8 mouse cellular contexts compared by ENCODE assay signal in genomic region chr5:134985633-134986297, GRCm38 (mm10). TPM values are rescaled to one million over a fixed set of nuclear protein-coding genes. Genes with fewer than 3 reads are reported as not detected.
DNase-seq lines count a peak whose midpoint lies in the region; ATAC-seq and TF ChIP-seq lines count a peak whose summit lies in the region.

TSS of gene Cldn3 (plus strand) at chr5:134986214.

- peak within 1 kb of the TSS; percentile 67 for H3K4me3 ChIP-seq in ES-Bruce4 (ENCODE audit: low read depth, low read length)
- H3K4me3 ChIP-seq in heart, embryonic 13.5 days = peak within 1 kb of the TSS; percentile 46
- H3K4me3 ChIP-seq in kidney, postnatal 0 days (replicated peaks; ENCODE audit: low read depth, low read length) = peak within 1 kb of the TSS; percentile 35
- peak within 1 kb of the TSS; percentile 28 for H3K4me3 ChIP-seq in stomach, postnatal 0 days (ENCODE audit: low read depth, low read length)

- peak within 1 kb of the TSS; percentile 68 for H3K4me2 ChIP-seq in heart, embryonic 13.5 days
- H3K4me2 ChIP-seq in kidney, postnatal 0 days (ENCODE audit: low read length) = peak within 1 kb of the TSS; percentile 57
- H3K4me2 ChIP-seq in stomach, postnatal 0 days (replicated peaks; ENCODE audit: low read depth) = peak within 1 kb of the TSS; percentile 49

- TF ChIP-seq EP300 in ES-Bruce4 (IDR thresholded peaks at IDR 0.05; ENCODE audit: insufficient read depth, low read depth, low read length) = peak; percentile 63; the same call in 1 of the 2 replicates
- TF ChIP-seq EP300 in stomach, postnatal 0 days (optimal IDR thresholded peaks at IDR 0.05) = no peak

- TF ChIP-seq CTCF in ES-Bruce4 (IDR thresholded peaks at IDR 0.05; ENCODE audit: low read depth, low read length) = no peak
- TF ChIP-seq CTCF in brain, embryonic 14.5 days (IDR thresholded peaks at IDR 0.05; ENCODE audit: borderline replicate concordance, extremely low read depth, insufficient read depth, insufficient read length) = no peak
- TF ChIP-seq CTCF in kidney, postnatal 0 days (IDR thresholded peaks at IDR 0.05; ENCODE audit: low read depth) = no peak
- TF ChIP-seq CTCF in stomach, postnatal 0 days (IDR thresholded peaks at IDR 0.05; ENCODE audit: low read depth) = no peak

- no peaks in the 10 kb centered on the region for H3K27me3 ChIP-seq in ES-Bruce4 (ENCODE audit: control insufficient read depth, insufficient read depth, low read length, poor library complexity, severe bottlenecking)
- H3K27me3 ChIP-seq in heart, embryonic 13.5 days (replicated peaks) = peaks cover 75% of the 10 kb centered on the region
- peaks cover 29% of the 10 kb centered on the region for H3K27me3 ChIP-seq in kidney, postnatal 0 days (ENCODE audit: insufficient read depth, low read length)
- H3K27me3 ChIP-seq in stomach, postnatal 0 days (ENCODE audit: control insufficient read depth, insufficient read depth, low read length) = peaks cover 21% of the 10 kb centered on the region

- peak within 1 kb of the TSS; percentile 31; the same call in 1 of the 2 replicates for H3K27ac ChIP-seq in ES-Bruce4 (ENCODE audit: insufficient read depth, low read length)
- no peak within 1 kb of the TSS for H3K27ac ChIP-seq in heart, embryonic 13.5 days (replicated peaks)
- H3K27ac ChIP-seq in kidney, postnatal 0 days = peak within 1 kb of the TSS; percentile 89
- 0 out of 2 replicates have a peak within 1 kb of the TSS, but pooled peaks have one; percentile 24 for H3K27ac ChIP-seq in stomach, postnatal 0 days (replicated peaks)

- intact Hi-C loops in left cerebral cortex, postnatal 36 days (cut with DNase I) = no loop called here

- DNase-seq in brain, embryonic 14.5 days (ENCODE audit: low read depth) = peak; percentile 52
- DNase-seq in kidney, postnatal 0 days (ENCODE audit: low spot score) = peak; percentile 76
- DNase-seq in lung, postnatal 36 days = peak; percentile 92
- DNase-seq in stomach, postnatal 0 days (ENCODE audit: low spot score) = peak; percentile 75
- no peak for DNase-seq in left cerebral cortex, adult 8-10 months (ENCODE audit: low spot score in 2 of 2)
- no peak for DNase-seq in left cerebral cortex, postnatal 36 days (ENCODE audit: low spot score in 2 of 2)

- no peak for ATAC-seq in heart, embryonic 13.5 days (ENCODE audit: extremely low read depth, insufficient number of reproducible peaks, low FRiP score, low TSS enrichment)
- peak; percentile 91 for ATAC-seq in kidney, postnatal 0 days (replicated peaks; ENCODE audit: low FRiP score, low read depth)
- ATAC-seq in stomach, postnatal 0 days (ENCODE audit: low FRiP score, low TSS enrichment) = peak; percentile 76

- H3K9ac ChIP-seq in ES-Bruce4 (ENCODE audit: low read depth, poor library complexity, severe bottlenecking) = peak within 1 kb of the TSS; percentile 28
- H3K9ac ChIP-seq in heart, embryonic 13.5 days = peak within 1 kb of the TSS; percentile 62; the same call in 1 of the 2 replicates
- H3K9ac ChIP-seq in kidney, postnatal 0 days (ENCODE audit: low read depth, low read length) = peak within 1 kb of the TSS; percentile 63
- peak within 1 kb of the TSS; percentile 35; the same call in 1 of the 2 replicates for H3K9ac ChIP-seq in stomach, postnatal 0 days (ENCODE audit: low read length)

- no peaks in the 10 kb centered on the region for H3K36me3 ChIP-seq in ES-Bruce4 (ENCODE audit: control insufficient read depth, insufficient read depth, low read length, poor library complexity, severe bottlenecking)
- H3K36me3 ChIP-seq in heart, embryonic 13.5 days = no peaks in the 10 kb centered on the region
- H3K36me3 ChIP-seq in kidney, postnatal 0 days (ENCODE audit: insufficient read depth, low read length) = no peaks in the 10 kb centered on the region
- no peaks in the 10 kb centered on the region for H3K36me3 ChIP-seq in stomach, postnatal 0 days (ENCODE audit: control insufficient read depth, insufficient read depth, low read length)

- 4% methylated on average over 25 of the region's 25 CpGs for WGBS in heart, embryonic 13.5 days
- WGBS in kidney, postnatal 0 days = under 1% methylated on average over 25 of the region's 25 CpGs
- WGBS in stomach, postnatal 0 days = 1% methylated on average over 25 of the region's 25 CpGs

- peaks cover 11% of the 10 kb centered on the region for H3K4me1 ChIP-seq in ES-Bruce4 (ENCODE audit: control insufficient read depth, insufficient read depth, low read length)
- H3K4me1 ChIP-seq in heart, embryonic 13.5 days = peaks cover 29% of the 10 kb centered on the region
- H3K4me1 ChIP-seq in kidney, postnatal 0 days (replicated peaks; ENCODE audit: insufficient read depth, low read length) = peaks cover 12% of the 10 kb centered on the region; the same call in 1 of the 2 replicates
- no peaks in the 10 kb centered on the region for H3K4me1 ChIP-seq in stomach, postnatal 0 days (replicated peaks; ENCODE audit: control insufficient read depth, insufficient read depth)

- peak; percentile 67 for TF ChIP-seq POLR2A in ES-Bruce4 (IDR thresholded peaks at IDR 0.05; ENCODE audit: insufficient read depth, low read length)
- TF ChIP-seq POLR2A in brain, embryonic 14.5 days (IDR thresholded peaks at IDR 0.05; ENCODE audit: borderline replicate concordance, extremely low read depth, insufficient read depth, insufficient read length, poor library complexity, severe bottlenecking) = no peak

- H3K9me3 ChIP-seq in ES-Bruce4 (replicated peaks; ENCODE audit: control insufficient read depth, insufficient read depth, low read length, poor library complexity, severe bottlenecking) = no peaks in the 10 kb centered on the region
- H3K9me3 ChIP-seq in heart, embryonic 13.5 days = no peaks in the 10 kb centered on the region
- H3K9me3 ChIP-seq in kidney, postnatal 0 days (replicated peaks; ENCODE audit: low read length) = no peaks in the 10 kb centered on the region
- no peaks in the 10 kb centered on the region for H3K9me3 ChIP-seq in stomach, postnatal 0 days (ENCODE audit: control insufficient read depth, low read length)

RNA-seq across cellular contexts. Expression of gene Cldn3, which starts in this region (rescaled TPM):
- polyA plus RNA-seq in ES-Bruce4 (2011; ENCODE audit: insufficient read depth, insufficient read length, low read depth, missing spikeins) = 22.4 and 26.3 TPM in 2 replicates
- 2.8 and 4.7 TPM in 2 replicates for polyA plus RNA-seq in brain, embryonic 14.5 days (2012; rRNA removed)
- polyA plus RNA-seq in heart, embryonic 13.5 days (2015; fragmentation: Nextera tagmentation; extraction: Ambion mirVana) = 6.3 and 7.0 TPM in 2 replicates
- polyA plus RNA-seq in kidney, postnatal 0 days (2015; fragmentation: Nextera tagmentation; extraction: Ambion mirVana) = 72.4 and 72.9 TPM in 2 replicates
- polyA plus RNA-seq in stomach, postnatal 0 days (2015; fragmentation: Nextera tagmentation; extraction: Ambion mirVana) = 15.4 and 16.2 TPM in 2 replicates
- total RNA-seq in left cerebral cortex, adult 8-10 months (2022) = under 1 TPM in 2 of 4 experiments, not detected in 2; 0.50 to 0.93 TPM
- total RNA-seq in left cerebral cortex, postnatal 36 days (2021) = under 1 TPM; 0.49 to 0.52 TPM

Comparison
In these comparisons a context has a peak if more than half of its experiments do, and no peak if none do; other contexts are left out.
1. DNase-seq: peak in brain, embryonic 14.5 days (single experiment), kidney, postnatal 0 days (single experiment), lung, postnatal 36 days (single experiment) and stomach, postnatal 0 days (single experiment); none in left cerebral cortex, adult 8-10 months (0 of 2) and left cerebral cortex, postnatal 36 days (0 of 2).
2. Peak in every context shown above with its lines, with median percentiles within 50 percentile points of each other: H3K4me3 ChIP-seq, H3K9ac ChIP-seq and H3K4me2 ChIP-seq.